In genomic region chr19:5878916-5879315, GRCm38 (mm10) we compare ENCODE assay signal across 12 mouse cellular contexts. TPM values are rescaled to one million over a fixed set of nuclear protein-coding genes. Genes with fewer than 3 reads are reported as not detected.
DNase-seq lines count a peak whose midpoint lies in the region; ATAC-seq lines count a peak whose summit lies in the region.
"Had no signal": no experiment of that assay in that cellular context is flagged by ENCODE, and none has a peak within 500 bp of the region (broad histone marks: within the 10 kb centered on the region; RNA-seq: fewer than 3 reads in every experiment).

No protein-coding gene starts in this region.

- no peak for DNase-seq in hindbrain, embryonic 10.5 days (ENCODE audit: low spot score)
- no peak for DNase-seq in hindbrain, embryonic 14.5 days (ENCODE audit: low spot score)
- DNase-seq in liver, embryonic 11.5 days (ENCODE audit: low spot score), result no peak
- DNase-seq in left cerebral cortex, adult 8-10 months (ENCODE audit: low spot score in 2 of 2), result no peak
- DNase-seq in B cell, adult 2 months, result no peak
- DNase-seq: gastrocnemius, postnatal 10 days had no signal

- WGBS in hindbrain, embryonic 10.5 days, result 87% methylated on average over 3 of the region's 3 CpGs
- 74% methylated on average over 3 of the region's 3 CpGs for WGBS in hindbrain, embryonic 14.5 days
- 75% methylated on average over 3 of the region's 3 CpGs for WGBS in midbrain, embryonic 13.5 days
- WGBS in midbrain, embryonic 15.5 days, result 83% methylated on average over 3 of the region's 3 CpGs
- WGBS in liver, embryonic 11.5 days, result 67% methylated on average over 3 of the region's 3 CpGs
- WGBS in stomach, embryonic 15.5 days, result 73% methylated on average over 3 of the region's 3 CpGs

- no peaks in the 10 kb centered on the region for H3K9me3 ChIP-seq in hindbrain, embryonic 10.5 days
- H3K9me3 ChIP-seq in hindbrain, embryonic 14.5 days (ENCODE audit: control insufficient read depth, low read length), result no peaks in the 10 kb centered on the region
- H3K9me3 ChIP-seq in midbrain, embryonic 13.5 days, result no peaks in the 10 kb centered on the region
- H3K9me3 ChIP-seq in midbrain, embryonic 15.5 days, result no peaks in the 10 kb centered on the region
- no peaks in the 10 kb centered on the region for H3K9me3 ChIP-seq in liver, embryonic 11.5 days (ENCODE audit: control insufficient read depth, low read length)
- H3K9me3 ChIP-seq in stomach, embryonic 15.5 days, result no peaks in the 10 kb centered on the region
- H3K9me3 ChIP-seq: midbrain, embryonic 10.5 days; neural tube, embryonic 15.5 days had no signal

- no peak overlapping the region for H3K9ac ChIP-seq in hindbrain, embryonic 14.5 days
- 0 out of 2 replicates have a peak overlapping the region, but pooled peaks have one; percentile 10 for H3K9ac ChIP-seq in midbrain, embryonic 13.5 days (replicated peaks)
- no peak overlapping the region for H3K9ac ChIP-seq in midbrain, embryonic 15.5 days
- H3K9ac ChIP-seq in liver, embryonic 11.5 days (ENCODE audit: low read depth, low read length), result 0 out of 2 replicates have a peak overlapping the region, but pooled peaks have one; percentile 7
- no peak overlapping the region for H3K9ac ChIP-seq in stomach, embryonic 15.5 days

- H3K27me3 ChIP-seq in hindbrain, embryonic 10.5 days (ENCODE audit: insufficient read depth, poor library complexity, severe bottlenecking), result no peaks in the 10 kb centered on the region; the same call in 1 of the 2 replicates
- H3K27me3 ChIP-seq in hindbrain, embryonic 14.5 days (ENCODE audit: control insufficient read depth, insufficient read depth, low read length), result no peaks in the 10 kb centered on the region
- H3K27me3 ChIP-seq in midbrain, embryonic 13.5 days, result no peaks in the 10 kb centered on the region
- no peaks in the 10 kb centered on the region for H3K27me3 ChIP-seq in midbrain, embryonic 15.5 days (replicated peaks)
- H3K27me3 ChIP-seq in liver, embryonic 11.5 days (replicated peaks; ENCODE audit: control insufficient read depth, insufficient read depth, low read length), result no peaks in the 10 kb centered on the region
- H3K27me3 ChIP-seq in stomach, embryonic 15.5 days (replicated peaks), result no peaks in the 10 kb centered on the region
- H3K27me3 ChIP-seq: neural tube, embryonic 15.5 days had no signal

- ATAC-seq in hindbrain, embryonic 14.5 days (ENCODE audit: low FRiP score), result no peak
- ATAC-seq in midbrain, embryonic 13.5 days, result no peak
- no peak for ATAC-seq in midbrain, embryonic 15.5 days (replicated peaks)
- ATAC-seq in liver, embryonic 11.5 days (replicated peaks; ENCODE audit: low FRiP score), result no peak
- no peak for ATAC-seq in stomach, embryonic 15.5 days (ENCODE audit: insufficient read depth, low FRiP score, low read depth)

- H3K36me3 ChIP-seq in hindbrain, embryonic 10.5 days, result no peaks in the 10 kb centered on the region
- no peaks in the 10 kb centered on the region for H3K36me3 ChIP-seq in hindbrain, embryonic 14.5 days (replicated peaks; ENCODE audit: control insufficient read depth, insufficient read depth)
- H3K36me3 ChIP-seq in midbrain, embryonic 13.5 days, result no peaks in the 10 kb centered on the region
- no peaks in the 10 kb centered on the region for H3K36me3 ChIP-seq in midbrain, embryonic 15.5 days (replicated peaks)
- H3K36me3 ChIP-seq in liver, embryonic 11.5 days (ENCODE audit: control insufficient read depth, insufficient read depth, low read length), result no peaks in the 10 kb centered on the region
- H3K36me3 ChIP-seq in stomach, embryonic 15.5 days, result no peaks in the 10 kb centered on the region
- H3K36me3 ChIP-seq: midbrain, embryonic 10.5 days; neural tube, embryonic 15.5 days had no signal

- H3K4me1 ChIP-seq in hindbrain, embryonic 10.5 days (replicated peaks), result peaks cover 34% of the 10 kb centered on the region
- H3K4me1 ChIP-seq in hindbrain, embryonic 14.5 days (replicated peaks; ENCODE audit: control insufficient read depth, insufficient read depth, low read length), result peaks cover 11% of the 10 kb centered on the region; the same call in 1 of the 2 replicates
- H3K4me1 ChIP-seq in midbrain, embryonic 13.5 days (replicated peaks), result peaks cover 13% of the 10 kb centered on the region
- H3K4me1 ChIP-seq in midbrain, embryonic 15.5 days, result peaks cover 14% of the 10 kb centered on the region
- peaks cover 25% of the 10 kb centered on the region for H3K4me1 ChIP-seq in liver, embryonic 11.5 days (replicated peaks; ENCODE audit: control insufficient read depth, insufficient read depth, low read length)
- peaks cover 25% of the 10 kb centered on the region for H3K4me1 ChIP-seq in stomach, embryonic 15.5 days

- 0 out of 2 replicates have a peak overlapping the region, but pooled peaks have one; percentile 45 for H3K27ac ChIP-seq in hindbrain, embryonic 10.5 days
- no peak overlapping the region for H3K27ac ChIP-seq in hindbrain, embryonic 14.5 days
- H3K27ac ChIP-seq in midbrain, embryonic 13.5 days, result no peak overlapping the region
- no peak overlapping the region for H3K27ac ChIP-seq in midbrain, embryonic 15.5 days
- H3K27ac ChIP-seq in liver, embryonic 11.5 days (ENCODE audit: low read depth, low read length), result no peak overlapping the region
- peak overlapping the region; percentile 82; the same call in 1 of the 2 replicates for H3K27ac ChIP-seq in stomach, embryonic 15.5 days
- H3K27ac ChIP-seq: neural tube, embryonic 15.5 days had no signal

- no peak overlapping the region for H3K4me3 ChIP-seq in hindbrain, embryonic 10.5 days
- no peak overlapping the region for H3K4me3 ChIP-seq in hindbrain, embryonic 14.5 days (replicated peaks; ENCODE audit: low read length)
- no peak overlapping the region for H3K4me3 ChIP-seq in midbrain, embryonic 13.5 days (replicated peaks)
- no peak overlapping the region for H3K4me3 ChIP-seq in midbrain, embryonic 15.5 days
- H3K4me3 ChIP-seq in liver, embryonic 11.5 days (ENCODE audit: low read depth, low read length), result peak overlapping the region; percentile 23
- no peak overlapping the region for H3K4me3 ChIP-seq in stomach, embryonic 15.5 days (replicated peaks)
- H3K4me3 ChIP-seq: neural tube, embryonic 15.5 days had no signal

- H3K4me2 ChIP-seq in hindbrain, embryonic 14.5 days (replicated peaks), result no peak overlapping the region
- H3K4me2 ChIP-seq in midbrain, embryonic 13.5 days (replicated peaks), result no peak overlapping the region
- H3K4me2 ChIP-seq in midbrain, embryonic 15.5 days, result no peak overlapping the region
- H3K4me2 ChIP-seq in liver, embryonic 11.5 days, result peak overlapping the region; percentile 39
- peak overlapping the region; percentile 36; the same call in 1 of the 2 replicates for H3K4me2 ChIP-seq in stomach, embryonic 15.5 days
- H3K4me2 ChIP-seq: neural tube, embryonic 15.5 days had no signal

RNA-seq across cellular contexts. Expression of gene Slc25a45, which starts 1.3 kb away (rescaled TPM):
- polyA plus RNA-seq in hindbrain, embryonic 10.5 days (2016; fragmentation: Nextera tagmentation; extraction: Ambion mirVana), result 2.8 TPM in 2 replicates
- polyA plus RNA-seq in hindbrain, embryonic 14.5 days (2014; fragmentation: Nextera tagmentation; extraction: Ambion mirVana), result 1.5 and 2.5 TPM in 2 replicates
- polyA plus RNA-seq in midbrain, embryonic 13.5 days (2015; fragmentation: Nextera tagmentation; extraction: Ambion mirVana), result 1.4 and 2.0 TPM in 2 replicates
- 2.0 and 2.9 TPM in 2 replicates for polyA plus RNA-seq in midbrain, embryonic 15.5 days (2015; fragmentation: Nextera tagmentation; extraction: Ambion mirVana)
- 7.5 and 8.2 TPM in 2 replicates for polyA plus RNA-seq in liver, embryonic 11.5 days (2014; fragmentation: Nextera tagmentation; extraction: Ambion mirVana)
- polyA plus RNA-seq in stomach, embryonic 15.5 days (2015; fragmentation: Nextera tagmentation; extraction: Ambion mirVana), result 5.5 TPM in 2 replicates
- 1 to 10 TPM; 3.2 to 5.1 (median 4.1) TPM for total RNA-seq in left cerebral cortex, adult 8-10 months (2022)

RNA-seq across cellular contexts. Expression of gene Frmd8, which starts 3.8 kb away (rescaled TPM):
- 37.2 and 37.8 TPM in 2 replicates for polyA plus RNA-seq in hindbrain, embryonic 10.5 days (2016; fragmentation: Nextera tagmentation; extraction: Ambion mirVana)
- polyA plus RNA-seq in hindbrain, embryonic 14.5 days (2014; fragmentation: Nextera tagmentation; extraction: Ambion mirVana), result 11.3 and 13.1 TPM in 2 replicates
- 16.8 and 19.0 TPM in 2 replicates for polyA plus RNA-seq in midbrain, embryonic 13.5 days (2015; fragmentation: Nextera tagmentation; extraction: Ambion mirVana)
- 16.1 and 19.2 TPM in 2 replicates for polyA plus RNA-seq in midbrain, embryonic 15.5 days (2015; fragmentation: Nextera tagmentation; extraction: Ambion mirVana)
- polyA plus RNA-seq in liver, embryonic 11.5 days (2014; fragmentation: Nextera tagmentation; extraction: Ambion mirVana), result 26.8 and 27.9 TPM in 2 replicates
- polyA plus RNA-seq in stomach, embryonic 15.5 days (2015; fragmentation: Nextera tagmentation; extraction: Ambion mirVana), result 25.3 and 27.7 TPM in 2 replicates
- 10 to 100 TPM; 12.1 to 19.9 (median 13.7) TPM for total RNA-seq in left cerebral cortex, adult 8-10 months (2022)

RNA-seq across cellular contexts. Expression of gene Tigd3, which starts 15.0 kb away (rescaled TPM):
- 9.9 and 11.3 TPM in 2 replicates for polyA plus RNA-seq in hindbrain, embryonic 10.5 days (2016; fragmentation: Nextera tagmentation; extraction: Ambion mirVana)
- polyA plus RNA-seq in hindbrain, embryonic 14.5 days (2014; fragmentation: Nextera tagmentation; extraction: Ambion mirVana), result 6.1 and 9.4 TPM in 2 replicates
- 16.4 and 16.9 TPM in 2 replicates for polyA plus RNA-seq in midbrain, embryonic 13.5 days (2015; fragmentation: Nextera tagmentation; extraction: Ambion mirVana)
- 13.8 and 16.4 TPM in 2 replicates for polyA plus RNA-seq in midbrain, embryonic 15.5 days (2015; fragmentation: Nextera tagmentation; extraction: Ambion mirVana)
- polyA plus RNA-seq in liver, embryonic 11.5 days (2014; fragmentation: Nextera tagmentation; extraction: Ambion mirVana), result 3.9 and 4.2 TPM in 2 replicates
- 2.3 and 2.4 TPM in 2 replicates for polyA plus RNA-seq in stomach, embryonic 15.5 days (2015; fragmentation: Nextera tagmentation; extraction: Ambion mirVana)
- 1 to 10 TPM; 3.9 to 5.6 (median 5.0) TPM for total RNA-seq in left cerebral cortex, adult 8-10 months (2022)

RNA-seq across cellular contexts. Expression of gene Dpf2, which starts 33.9 kb away (rescaled TPM):
- 225 TPM in 2 replicates for polyA plus RNA-seq in hindbrain, embryonic 10.5 days (2016; fragmentation: Nextera tagmentation; extraction: Ambion mirVana)
- 88.2 and 94.7 TPM in 2 replicates for polyA plus RNA-seq in hindbrain, embryonic 14.5 days (2014; fragmentation: Nextera tagmentation; extraction: Ambion mirVana)
- 157 and 158 TPM in 2 replicates for polyA plus RNA-seq in midbrain, embryonic 13.5 days (2015; fragmentation: Nextera tagmentation; extraction: Ambion mirVana)
- polyA plus RNA-seq in midbrain, embryonic 15.5 days (2015; fragmentation: Nextera tagmentation; extraction: Ambion mirVana), result 122 and 130 TPM in 2 replicates
- polyA plus RNA-seq in liver, embryonic 11.5 days (2014; fragmentation: Nextera tagmentation; extraction: Ambion mirVana), result 119 and 127 TPM in 2 replicates
- polyA plus RNA-seq in stomach, embryonic 15.5 days (2015; fragmentation: Nextera tagmentation; extraction: Ambion mirVana), result 98.7 and 118 TPM in 2 replicates
- total RNA-seq in left cerebral cortex, adult 8-10 months (2022), result 10 to 100 TPM; 76.4 to 87.8 (median 81.6) TPM

RNA-seq across cellular contexts. Expression of gene Cdc42ep2, which starts 45.7 kb away (rescaled TPM):
- polyA plus RNA-seq in hindbrain, embryonic 10.5 days (2016; fragmentation: Nextera tagmentation; extraction: Ambion mirVana), result 2.0 and 2.9 TPM in 2 replicates
- polyA plus RNA-seq in hindbrain, embryonic 14.5 days (2014; fragmentation: Nextera tagmentation; extraction: Ambion mirVana), result 16.9 and 18.5 TPM in 2 replicates
- polyA plus RNA-seq in midbrain, embryonic 13.5 days (2015; fragmentation: Nextera tagmentation; extraction: Ambion mirVana), result 7.5 and 7.8 TPM in 2 replicates
- polyA plus RNA-seq in midbrain, embryonic 15.5 days (2015; fragmentation: Nextera tagmentation; extraction: Ambion mirVana), result 16.3 and 16.7 TPM in 2 replicates
- 5.1 TPM in 2 replicates for polyA plus RNA-seq in liver, embryonic 11.5 days (2014; fragmentation: Nextera tagmentation; extraction: Ambion mirVana)
- polyA plus RNA-seq in stomach, embryonic 15.5 days (2015; fragmentation: Nextera tagmentation; extraction: Ambion mirVana), result 9.6 and 11.0 TPM in 2 replicates
- 1 to 10 TPM; 6.1 to 7.4 (median 6.4) TPM for total RNA-seq in left cerebral cortex, adult 8-10 months (2022)
- total RNA-seq: common myeloid progenitor, adult 5-6 weeks had no signal

Comparison
In these comparisons a context has a peak if more than half of its experiments do, and no peak if none do; other contexts are left out.
1. H3K27ac ChIP-seq: peak in hindbrain, embryonic 10.5 days (single experiment) and stomach, embryonic 15.5 days (single experiment); none in hindbrain, embryonic 14.5 days (single experiment), midbrain, embryonic 13.5 days (single experiment), midbrain, embryonic 15.5 days (single experiment) and liver, embryonic 11.5 days (single experiment).
2. H3K9ac ChIP-seq: peak in midbrain, embryonic 13.5 days (single experiment) and liver, embryonic 11.5 days (single experiment); none in hindbrain, embryonic 14.5 days (single experiment), midbrain, embryonic 15.5 days (single experiment) and stomach, embryonic 15.5 days (single experiment).
3. H3K4me2 ChIP-seq: peak in liver, embryonic 11.5 days (single experiment) and stomach, embryonic 15.5 days (single experiment); none in hindbrain, embryonic 14.5 days (single experiment), midbrain, embryonic 13.5 days (single experiment) and midbrain, embryonic 15.5 days (single experiment).